Mouse (Mus musculus) stomach, postnatal 0 days (tissue): ENCODE results near the gene Klhl24.

Source experiments
- CTCF ChIP-seq: IDR thresholded peaks from 2 replicates; pipeline ENCODE4 v1.5.1; 2016; ENCODE audit warnings: antibody characterized with exemption, low read depth, mild to moderate bottlenecking, moderate library complexity
- EP300 ChIP-seq: optimal IDR thresholded peaks from 2 replicates; pipeline ENCODE3; 2016; ENCODE audit warnings: antibody characterized with exemption

DNA sequence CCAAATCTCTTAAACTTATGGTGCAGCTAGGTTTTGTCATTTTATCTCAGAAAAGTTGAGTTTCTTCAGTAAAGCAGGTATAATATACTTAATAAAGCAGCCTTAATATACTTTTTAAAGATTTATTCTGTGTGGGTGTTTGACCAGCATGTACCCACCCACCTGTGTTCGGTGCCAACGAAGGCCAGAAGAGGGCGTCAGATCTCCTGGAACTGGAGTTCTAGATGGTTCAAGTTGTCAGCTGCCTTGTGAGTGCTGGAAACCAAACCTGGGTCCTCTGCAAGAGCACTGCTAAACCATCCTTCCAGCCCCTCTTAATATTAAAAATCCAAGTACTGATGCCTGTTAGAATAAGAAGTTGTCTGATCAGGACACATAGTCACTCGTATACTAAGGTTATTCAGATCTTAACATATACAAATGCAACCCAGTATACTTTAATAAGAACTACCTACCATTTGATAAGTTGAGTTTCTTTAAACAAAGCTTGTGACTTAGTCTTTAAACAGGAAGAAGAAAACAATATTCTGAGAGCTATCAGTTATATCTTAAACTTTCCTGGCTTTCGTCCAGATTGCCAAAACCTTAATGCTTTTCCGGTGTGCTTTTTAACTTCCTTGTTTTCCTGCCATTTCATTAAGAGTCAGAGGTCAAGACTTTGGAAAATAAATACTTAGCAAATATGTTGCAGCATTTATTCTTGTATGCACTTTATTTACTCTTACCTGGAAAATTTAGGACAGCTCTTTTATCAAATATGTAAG, 1.7 kb downstream of the Klhl24 start:
- peak; percentile 36 for TF ChIP-seq CTCF
- no peak for TF ChIP-seq EP300
